Mouse (Mus musculus) large intestine, adult 2 months (tissue): ENCODE data around the gene Celf5. TPM values are rescaled to one million over a fixed set of nuclear protein-coding genes. Genes with fewer than 3 reads are reported as not detected.

Source experiments
- DNase-seq: peaks from one replicate; pipeline ENCODE4 v3.0.0-alpha.2; 2012; ENCODE audit warnings: low read depth, low spot score
- WGBS: fragments of 180-500 bp; shearing (Covaris S2); methylation state at CpG from one replicate; pipeline ENCODE4 v1.1.7; 2018; 5-methylcytosine and 5-hydroxymethylcytosine counted together
- polyA plus RNA-seq: library from polyadenylated mRNA; depleted of rRNA; stranded (reverse); fragments of >200 nt; gene quantifications from 2 replicates; pipeline ENCODE4 v1.2.3, GENCODE M21; 2012; rRNA removed

The Celf5 gene
- 2.3 and 5.3 TPM in 2 replicates for polyA plus RNA-seq

GRCm38 (mm10) chr10:81482533-81482889 lies at the start of gene Celf5:
Gene Celf5 (minus strand): TSS chr10:81482709.
- no peak for DNase-seq
- WGBS, result under 1% methylated on average over 36 of the region's 36 CpGs

GRCm38 (mm10) chr10:81526779-81527178 lies 44.3 kb upstream of the Celf5 start:
- 8% methylated on average over 14 of the region's 14 CpGs for WGBS
- DNase-seq, result no peak

- no peak for DNase-seq
- WGBS, result 47% methylated on average over 13 of the region's 13 CpGs
Observed at GRCm38 (mm10) chr10:81525017-81525694, 42.6 kb upstream of the Celf5 start.

- DNase-seq, result no peak
- WGBS, result 23% methylated on average over 9 of the region's 9 CpGs
Observed at GRCm38 (mm10) chr10:81524051-81524605, 41.6 kb upstream of the Celf5 start, which contains the start of gene Gna15. Gene Gna15 (minus strand): TSS chr10:81524225.

- 23% methylated on average over 19 of the region's 19 CpGs for WGBS
- no peak for DNase-seq
Observed at GRCm38 (mm10) chr10:81523570-81523969, 41.1 kb upstream of the Celf5 start.

- no peak for DNase-seq
- 79% methylated on average over 6 of the region's 6 CpGs for whole genome bisulfite sequencing
Observed at GRCm38 (mm10) chr10:81523142-81523541, 40.6 kb upstream of the Celf5 start.

GRCm38 (mm10) chr10:81519978-81520365 lies 37.5 kb upstream of the Celf5 start:
- WGBS, result 28% methylated on average over 3 of the region's 3 CpGs

GRCm38 (mm10) chr10:81519227-81519977 lies 36.9 kb upstream of the Celf5 start:
- DNase-seq, result no peak
- WGBS, result 57% methylated on average over 6 of the region's 6 CpGs

More at GRCm38 (mm10) chr10:81519978-81520365, 37.5 kb upstream of the Celf5 start:
- no peak for DNase-seq

- 13% methylated on average over 4 of the region's 4 CpGs for WGBS
- no peak for DNase-seq
Observed at GRCm38 (mm10) chr10:81518546-81518945, 36.0 kb upstream of the Celf5 start.

- no peak for DNase-seq
- 70% methylated on average over 8 of the region's 8 CpGs for WGBS
Observed at GRCm38 (mm10) chr10:81517227-81517626, 34.7 kb upstream of the Celf5 start.

- DNase-seq, result no peak
Observed at GRCm38 (mm10) chr10:81513798-81514197, 31.3 kb upstream of the Celf5 start.

GRCm38 (mm10) chr10:81510246-81510810 lies 27.8 kb upstream of the Celf5 start:
- 54% methylated on average over 14 of the region's 14 CpGs for WGBS
- DNase-seq, result no peak

More at GRCm38 (mm10) chr10:81513798-81514197, 31.3 kb upstream of the Celf5 start:
- 84% methylated on average over 5 of the region's 5 CpGs for WGBS

- WGBS, result 54% methylated on average over 13 of the region's 13 CpGs
- DNase-seq, result no peak
Observed at GRCm38 (mm10) chr10:81507691-81508489, 25.4 kb upstream of the Celf5 start.

GRCm38 (mm10) chr10:81507095-81507494 lies 24.6 kb upstream of the Celf5 start:
- DNase-seq, result no peak
- 32% methylated on average over 6 of the region's 6 CpGs for WGBS

- no peak for DNase-seq
- WGBS, result 71% methylated on average over 15 of the region's 15 CpGs
Observed at GRCm38 (mm10) chr10:81505016-81505664, 22.6 kb upstream of the Celf5 start.

- WGBS, result 8% methylated on average over 36 of the region's 36 CpGs
- peak; percentile 38 for DNase-seq
Observed at GRCm38 (mm10) chr10:81502658-81503057, 20.1 kb upstream of the Celf5 start.

- 88% methylated on average over 5 of the region's 5 CpGs for whole genome bisulfite sequencing
- no peak for DNase-seq
Observed at GRCm38 (mm10) chr10:81501863-81502262, 19.4 kb upstream of the Celf5 start.

- no peak for DNase-seq
- 79% methylated on average over 3 of the region's 3 CpGs for WGBS
Observed at GRCm38 (mm10) chr10:81500032-81500431, 17.5 kb upstream of the Celf5 start, which contains the start of gene S1pr4. Gene S1pr4 (minus strand): TSS chr10:81500132.
